Mouse (Mus musculus): ENCODE measurements around the gene Tenm2.

Gene Tenm2

DNA sequence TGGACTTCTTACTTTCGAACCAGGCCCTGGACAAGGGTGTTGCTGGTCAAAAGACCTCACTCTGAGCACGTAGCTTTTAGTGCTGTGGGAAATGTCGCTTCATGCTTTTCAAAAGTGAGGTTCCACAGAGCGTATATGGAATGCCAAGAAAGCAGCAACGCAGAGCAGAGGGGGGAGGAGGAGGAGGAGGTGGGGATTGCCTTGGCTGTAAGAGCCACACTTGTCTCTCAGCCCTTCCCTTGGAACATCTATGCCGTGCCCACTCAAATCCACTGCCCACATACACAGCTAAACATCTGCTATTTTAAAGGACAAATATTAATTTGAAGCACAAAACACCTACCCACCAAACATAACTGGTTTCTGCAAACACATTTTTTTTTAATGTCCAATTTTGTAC is 544.9 kb downstream of the Tenm2 start:
- no peak for DNase-seq

DNA sequence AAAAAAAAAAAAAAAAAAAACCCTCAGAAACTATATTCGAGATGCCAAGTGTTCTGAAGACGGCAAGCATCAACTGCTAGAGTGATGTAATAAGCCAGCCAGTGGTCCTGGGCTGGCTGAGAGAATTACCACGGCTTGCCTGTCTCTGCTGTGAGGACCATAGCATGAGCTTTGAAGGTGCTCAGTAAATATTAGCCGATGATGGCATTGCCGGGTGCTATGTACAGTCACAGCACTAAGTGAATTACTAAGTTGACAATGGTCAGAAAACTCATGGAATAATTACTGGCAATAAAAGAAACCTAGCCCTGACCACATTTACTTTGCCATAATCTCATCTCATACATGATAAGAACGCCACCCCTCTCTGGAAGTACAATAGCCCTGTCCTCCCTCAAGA is 549.5 kb downstream of the Tenm2 start:
- no peak for DNase-seq

DNA sequence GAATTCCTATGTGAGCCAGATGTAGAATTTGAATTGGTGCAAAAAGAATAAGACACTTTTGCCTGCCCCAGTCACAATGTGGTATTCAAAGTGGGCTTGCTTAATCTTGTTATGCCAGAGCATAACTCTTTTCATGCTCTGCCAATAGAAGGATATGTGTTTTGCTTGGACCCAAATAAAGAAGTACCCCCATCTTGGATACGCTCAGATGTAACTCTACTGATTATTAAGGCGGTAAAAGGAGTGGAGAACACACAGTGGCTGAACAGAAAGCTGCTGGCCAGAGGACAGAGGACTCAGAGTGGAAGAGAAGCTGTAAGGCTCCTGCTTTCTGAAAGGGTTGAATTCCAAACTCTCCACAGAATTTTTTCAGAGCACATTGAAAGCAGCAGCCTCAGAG is 556.4 kb downstream of the Tenm2 start:
- no peak for DNase-seq

DNA sequence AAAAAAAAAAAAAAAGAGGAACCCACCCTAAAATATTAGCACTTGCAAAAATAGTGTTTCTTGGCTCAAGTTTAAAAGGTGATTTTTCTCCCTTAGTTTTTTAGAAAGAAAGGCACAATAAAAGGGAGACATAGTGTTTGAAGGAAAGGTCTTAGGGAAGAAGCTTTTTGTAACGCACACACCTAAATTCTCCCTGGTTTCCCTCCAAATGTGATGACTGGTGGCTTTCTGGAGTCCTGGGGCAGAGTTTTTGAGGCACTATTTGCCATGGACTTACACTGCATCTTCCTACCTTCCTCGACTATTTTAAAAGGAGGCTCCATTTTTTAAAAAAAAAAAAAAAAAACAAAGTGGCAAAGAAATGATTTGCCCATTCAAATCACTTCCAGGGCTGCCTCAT is 557.2 kb downstream of the Tenm2 start:
- DNase-seq, result no peak

DNA sequence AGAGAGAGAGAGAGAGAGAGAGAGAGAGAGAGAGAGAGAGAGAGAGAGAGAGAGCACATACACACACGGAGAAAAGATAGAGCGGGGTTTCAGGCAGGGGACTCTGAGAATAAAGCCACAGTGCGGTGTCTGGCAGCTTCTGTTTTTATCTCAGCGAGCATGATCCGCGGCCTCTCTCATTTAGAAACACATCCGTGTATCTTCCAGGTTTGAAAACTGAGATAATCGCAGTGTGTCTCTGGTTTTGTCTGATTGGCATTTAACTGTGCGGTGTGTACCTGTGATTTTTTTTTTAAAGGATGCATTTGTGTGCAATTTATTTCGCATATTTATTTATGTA is 557.7 kb downstream of the Tenm2 start:
- no peak for DNase-seq

DNA sequence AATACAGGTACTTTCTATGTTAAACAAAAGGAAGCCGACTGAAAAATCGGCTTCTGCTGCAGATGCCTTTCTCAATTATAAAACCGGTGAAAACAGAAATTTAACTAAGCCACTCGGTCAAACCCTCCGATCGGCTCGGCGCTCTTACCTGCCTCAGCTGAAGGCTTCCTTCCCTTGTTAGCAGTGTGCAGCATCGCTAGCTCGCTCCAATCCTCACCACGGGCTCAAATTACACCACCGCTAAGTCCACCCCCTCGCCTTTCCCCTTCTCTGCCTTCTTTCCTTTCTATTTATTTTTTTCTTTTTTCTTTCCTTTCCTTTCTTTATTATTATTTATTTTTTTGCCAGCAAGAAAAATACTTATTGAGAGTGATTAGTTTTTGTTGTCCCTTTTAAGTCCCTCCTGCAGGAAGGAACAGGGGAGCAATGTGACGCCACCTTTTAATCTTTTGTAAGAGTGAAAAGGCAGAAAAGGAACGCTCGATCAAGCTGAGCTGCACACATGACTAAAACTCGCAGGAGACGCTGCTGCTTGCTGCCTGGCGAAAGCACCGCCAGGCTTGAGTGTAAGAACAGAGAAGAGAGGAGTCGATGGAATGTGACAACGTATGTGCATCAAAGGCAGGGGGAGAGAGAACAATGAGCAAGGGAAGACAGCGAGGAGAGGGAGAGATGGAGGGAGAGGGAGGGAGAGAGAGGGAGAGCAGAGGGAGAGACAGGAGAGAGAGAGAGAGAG is 558.3 kb downstream of the Tenm2 start:
- no peak for DNase-seq

DNA sequence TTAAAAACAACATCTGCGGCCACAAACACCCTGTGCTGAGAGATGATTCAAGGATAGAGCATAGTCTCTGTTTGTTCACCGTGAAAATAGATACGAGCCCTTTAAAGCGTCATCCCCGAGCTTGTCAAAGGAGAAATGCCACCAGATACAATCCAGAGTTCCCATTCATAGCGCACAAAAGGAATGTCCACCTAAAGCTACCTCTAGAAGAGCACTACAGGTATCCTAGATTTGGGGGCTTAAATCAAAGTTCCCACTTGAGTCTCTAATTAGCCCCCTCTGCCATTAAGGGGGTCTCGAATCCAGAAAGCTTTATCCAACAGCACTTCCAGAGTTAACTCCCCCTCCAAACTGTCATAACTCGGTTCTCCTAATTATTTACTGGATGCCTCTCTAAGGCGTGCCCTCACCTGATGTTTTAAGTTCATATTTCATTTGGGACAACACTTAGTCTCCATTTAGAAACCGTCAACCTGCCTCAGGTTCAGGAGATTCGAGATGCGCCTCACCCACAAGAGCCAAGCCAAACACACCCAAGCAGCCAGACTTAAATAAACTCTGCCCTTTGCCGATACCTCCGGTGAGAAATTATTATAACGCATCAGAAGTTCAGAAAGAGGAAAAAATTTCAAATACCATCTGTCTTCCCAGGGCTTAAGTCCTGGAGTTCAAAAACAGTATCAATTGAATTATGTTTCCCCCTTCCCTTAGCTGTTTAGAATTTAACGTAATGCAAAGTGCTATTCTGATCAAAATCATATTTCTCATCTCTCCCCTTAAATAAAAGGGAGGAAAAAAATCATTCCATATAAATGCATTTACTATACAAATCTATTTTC is 559.1 kb downstream of the Tenm2 start:
- no peak for DNase-seq

DNA sequence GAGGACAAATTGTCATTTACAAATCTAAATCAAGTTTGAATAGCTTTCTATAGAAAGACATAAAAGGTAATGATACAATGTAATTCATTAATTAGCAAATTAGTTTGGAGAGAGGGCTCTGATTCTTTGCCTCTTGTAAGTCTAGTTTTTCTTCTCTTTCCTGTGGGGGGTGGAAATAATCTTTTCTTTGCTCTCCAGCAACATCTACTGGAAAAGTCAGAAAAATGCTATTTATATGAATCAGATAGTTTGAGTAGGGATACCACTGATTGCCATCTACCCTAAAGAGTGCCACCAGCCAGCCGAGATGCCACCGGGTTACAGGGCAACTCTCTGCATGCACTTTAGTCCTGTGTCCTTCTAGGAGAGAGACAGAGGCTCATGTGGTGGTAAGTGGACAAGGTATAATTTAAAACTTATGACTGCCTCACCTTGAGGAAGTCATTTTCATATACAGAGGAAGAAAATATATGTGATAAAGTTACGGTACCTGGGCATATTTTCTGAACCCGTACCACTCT is 560.8 kb downstream of the Tenm2 start:
- DNase-seq, result no peak

DNA sequence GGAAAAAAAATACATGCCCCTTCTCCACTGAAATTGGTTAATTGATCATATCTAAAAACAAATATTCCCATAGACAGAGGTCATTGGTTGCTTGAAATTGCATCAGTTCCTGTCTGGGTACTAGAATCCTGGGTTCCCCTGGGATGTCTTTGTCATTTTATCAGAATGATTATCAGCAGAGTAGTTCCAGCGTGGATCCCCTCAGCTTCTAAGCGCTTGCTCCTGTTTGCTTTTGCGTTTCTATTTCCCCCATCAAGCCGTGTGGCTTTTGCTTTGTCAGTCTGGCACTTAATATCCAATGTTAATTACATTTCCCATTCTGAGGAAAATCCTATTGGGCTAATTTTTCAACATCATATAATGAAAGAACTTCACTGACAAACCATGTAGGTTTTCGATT is 561.6 kb downstream of the Tenm2 start:
- DNase-seq, result no peak

DNA sequence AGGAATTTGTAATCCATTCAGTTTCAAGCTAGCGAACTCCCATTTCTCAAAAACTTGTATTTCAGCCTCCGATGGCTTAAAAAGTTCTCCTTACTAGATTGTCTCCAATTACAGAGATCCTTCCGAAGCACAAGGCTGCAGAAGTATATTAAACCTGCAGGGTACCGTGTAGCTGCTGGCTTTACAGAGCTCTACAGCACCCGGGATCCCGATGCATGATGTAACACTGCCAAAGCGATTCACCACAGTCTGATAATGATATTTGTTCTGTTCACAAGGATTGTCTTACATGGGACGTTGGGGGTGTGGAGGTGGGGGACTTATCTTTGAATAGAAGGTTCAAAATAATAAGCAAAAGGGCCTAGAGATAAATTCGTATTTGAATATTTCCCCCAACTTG is 564.6 kb downstream of the Tenm2 start:
- no peak for DNase-seq

DNA sequence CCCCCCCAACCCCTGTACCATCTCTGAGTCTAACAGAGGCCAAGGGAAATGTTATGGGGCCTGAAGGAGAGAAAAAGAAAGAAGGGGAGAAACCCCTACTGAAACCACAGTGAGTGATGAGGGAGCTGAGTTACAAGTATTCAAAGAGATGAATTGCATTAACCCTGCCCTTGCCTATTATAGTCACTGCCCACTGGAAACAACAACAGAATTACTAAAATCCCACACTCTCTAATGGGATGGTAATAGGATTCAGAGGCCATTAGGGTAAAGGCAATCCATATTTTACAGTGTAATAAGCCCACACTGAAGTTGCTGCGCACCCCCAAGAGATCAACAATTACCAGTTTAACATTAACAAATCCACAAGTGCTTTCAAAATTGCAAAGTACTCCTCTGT is 571.7 kb downstream of the Tenm2 start:
- DNase-seq, result no peak

DNA sequence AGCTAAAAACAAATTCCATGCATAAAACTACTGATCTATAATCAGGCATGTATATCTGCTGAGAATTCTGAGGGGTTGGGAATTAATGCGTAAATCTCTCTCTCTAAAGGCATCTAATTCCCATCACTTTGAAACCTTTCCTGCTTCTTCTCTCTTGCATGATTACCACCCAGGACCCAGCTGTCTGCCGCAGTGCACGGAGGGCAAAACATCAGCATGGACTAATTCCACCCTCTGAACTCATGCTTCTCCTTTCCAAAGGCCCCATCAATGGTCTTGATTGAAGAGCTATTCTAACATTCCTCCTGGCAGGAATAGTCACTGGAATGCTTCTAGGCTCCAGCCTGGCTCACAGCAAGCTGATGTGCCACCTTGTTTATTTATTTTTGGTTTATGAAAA is 572.2 kb downstream of the Tenm2 start:
- DNase-seq, result no peak

DNA sequence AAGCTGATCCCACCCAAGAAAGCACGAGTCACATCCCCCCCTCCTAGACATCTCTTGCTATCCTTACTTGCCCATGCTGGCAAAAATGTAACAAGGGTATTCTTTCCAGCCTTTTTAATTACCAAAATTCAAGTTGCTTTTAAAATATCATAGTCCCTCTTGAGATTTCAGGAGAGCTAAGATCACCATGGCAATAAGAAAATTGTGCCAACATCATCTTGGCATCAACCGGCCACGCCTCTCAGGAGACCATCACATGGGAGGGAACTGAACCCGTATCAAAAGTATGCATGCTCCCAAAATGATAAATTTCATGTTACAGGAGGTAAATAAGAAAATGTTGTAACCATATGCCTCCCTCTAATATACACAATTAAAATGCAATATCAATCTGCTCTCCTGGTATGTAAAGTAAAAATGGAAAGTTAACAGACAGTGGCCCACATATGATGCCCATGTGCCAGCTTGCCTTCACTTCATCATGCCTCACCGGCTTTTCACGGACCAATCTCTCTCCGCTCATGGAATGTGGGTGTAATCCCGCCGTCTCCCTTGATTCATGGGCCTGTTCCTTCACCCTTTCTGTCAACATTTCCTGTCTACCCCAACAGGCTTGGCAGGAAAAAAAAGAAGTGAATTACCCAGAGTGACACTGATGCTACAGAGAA is 582.0 kb downstream of the Tenm2 start:
- no peak for DNase-seq

DNA sequence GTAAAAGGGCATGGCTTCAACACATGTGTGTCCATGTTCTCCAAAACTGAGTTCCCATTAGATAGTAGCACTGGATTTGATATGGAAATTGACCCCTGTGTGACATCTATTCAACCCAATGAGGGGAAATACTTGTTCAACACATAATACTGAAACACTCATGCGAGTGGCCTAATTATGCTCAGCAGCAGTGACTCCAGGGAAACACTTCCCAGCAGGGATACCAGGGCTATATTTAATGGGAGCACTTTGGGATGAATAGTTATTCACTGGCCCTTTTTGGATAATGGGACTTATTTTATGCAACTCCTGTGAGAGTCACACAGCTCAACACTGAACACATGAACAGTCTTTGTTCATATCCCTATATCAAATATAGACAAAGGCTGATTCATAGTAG is 588.6 kb downstream of the Tenm2 start:
- DNase-seq, result no peak

DNA sequence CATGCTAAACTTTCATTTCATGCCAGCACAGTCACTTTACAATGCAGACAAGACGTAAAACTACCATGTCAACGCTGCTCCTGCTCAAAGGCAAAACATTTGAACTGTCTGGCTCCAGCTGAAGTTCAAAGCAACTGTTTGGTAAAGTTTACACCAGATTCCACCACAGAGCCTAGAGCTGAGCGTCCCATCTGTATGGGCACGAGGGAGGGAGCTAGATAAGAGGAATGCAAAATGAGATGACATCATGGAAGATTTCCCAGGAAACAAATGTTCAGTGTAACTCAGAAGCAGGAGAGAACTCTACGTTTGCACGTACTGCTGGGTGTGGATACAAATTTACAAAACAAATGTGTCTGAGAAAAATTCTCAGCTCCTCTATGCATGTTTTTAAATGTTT is 600.7 kb downstream of the Tenm2 start:
- no peak for DNase-seq

DNA sequence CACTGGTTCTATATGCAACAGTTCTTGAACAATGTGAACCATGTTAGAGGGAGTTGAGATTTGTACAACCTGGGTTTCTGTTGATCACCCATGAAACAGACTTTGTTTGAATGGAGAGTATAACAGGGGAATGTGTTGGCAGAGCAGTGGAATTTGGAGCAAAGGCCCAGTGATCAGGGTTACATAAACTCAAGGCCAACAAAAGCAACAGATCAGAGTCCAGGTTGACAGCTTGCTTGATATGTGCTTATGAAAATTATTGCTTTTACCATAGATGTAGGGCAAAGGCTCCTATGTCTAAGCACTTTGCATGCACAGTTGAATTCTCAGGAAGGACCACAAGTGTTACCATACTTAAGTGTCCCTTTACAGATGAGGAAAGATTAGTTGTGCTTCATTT is 603.6 kb downstream of the Tenm2 start:
- no peak for DNase-seq

DNA sequence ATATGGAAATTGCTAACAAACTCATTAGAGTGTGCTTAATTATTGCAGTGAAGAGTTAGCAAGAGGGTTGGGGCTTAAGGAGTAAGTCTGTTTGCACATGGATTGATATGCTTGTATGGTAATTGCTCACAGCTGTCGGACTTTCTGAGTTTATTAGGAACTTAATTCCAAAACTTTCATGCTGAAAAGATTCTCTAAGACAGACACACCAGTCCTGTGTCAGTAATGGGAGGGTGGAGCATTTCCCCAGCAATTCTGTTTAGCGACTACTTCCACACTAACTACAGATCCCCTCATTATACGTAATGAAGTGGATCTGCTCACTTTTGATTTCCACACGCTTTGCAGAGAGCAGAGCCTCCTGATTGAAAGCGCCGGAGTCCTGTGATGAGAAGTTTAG is 622.0 kb downstream of the Tenm2 start:
- no peak for DNase-seq

DNA sequence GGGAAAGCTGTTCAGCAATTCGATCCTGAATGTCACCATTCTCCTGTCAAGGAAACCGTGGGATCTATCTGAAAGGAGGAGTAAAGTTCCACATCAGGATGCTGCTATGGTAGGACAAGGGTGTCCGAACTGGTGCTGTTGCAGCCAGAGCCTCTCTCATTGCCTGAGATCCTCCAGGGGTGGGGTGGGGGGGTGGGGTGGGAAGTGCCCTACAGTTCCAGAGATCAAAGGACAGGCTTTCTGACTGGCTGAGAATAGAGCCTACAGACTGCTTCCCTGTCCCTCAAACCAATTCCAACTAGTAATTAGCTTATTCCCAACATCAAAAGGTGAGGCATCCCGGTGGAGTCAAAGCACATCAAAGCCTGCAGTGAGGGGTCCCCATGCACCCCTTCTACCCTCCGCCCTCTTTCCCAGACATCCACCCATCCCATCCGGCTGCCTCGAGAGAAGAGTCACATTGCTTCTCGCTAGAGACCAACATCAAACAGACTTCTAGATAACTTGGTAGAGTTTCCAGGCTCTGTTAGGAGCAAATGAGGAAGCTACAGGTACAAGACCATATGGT is 630.9 kb downstream of the Tenm2 start:
- no peak for DNase-seq

DNA sequence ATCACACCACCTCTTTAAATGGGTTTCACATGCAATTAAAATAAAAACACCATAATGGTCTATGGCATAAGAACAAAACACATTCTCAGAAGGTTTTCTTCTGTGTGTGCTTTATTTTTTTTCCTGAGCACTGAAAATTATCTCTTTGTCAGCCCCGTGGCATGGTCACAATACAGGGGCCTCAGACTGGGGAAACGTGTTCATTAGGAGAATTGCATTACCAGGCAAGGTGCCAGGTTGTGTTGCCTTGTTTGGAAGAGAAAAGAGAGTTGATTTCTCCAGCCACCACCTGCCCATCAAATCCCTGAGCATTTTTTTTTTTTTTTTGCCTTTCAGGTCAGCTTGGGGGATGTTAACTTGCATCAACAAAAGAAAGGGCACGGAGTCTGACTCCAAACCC is 631.5 kb downstream of the Tenm2 start:
- no peak for DNase-seq

DNA sequence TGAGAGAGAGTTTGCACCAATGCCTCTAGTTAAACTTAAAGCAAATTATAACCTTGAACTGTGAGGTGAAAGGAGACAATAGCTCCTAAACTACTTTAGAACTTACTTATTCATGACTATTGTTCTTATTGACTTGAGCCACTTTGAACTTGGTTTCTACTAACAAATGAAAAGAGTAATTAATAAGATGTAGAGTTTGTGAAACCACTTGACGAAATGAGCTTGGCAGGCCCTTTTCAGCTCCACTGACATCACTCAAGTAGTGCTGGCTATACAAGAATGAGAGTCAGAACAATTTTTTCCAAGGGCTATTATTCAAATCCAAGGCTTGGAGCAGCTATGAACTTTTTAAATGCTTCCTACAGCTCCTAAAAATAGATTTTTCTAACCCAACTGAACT is 643.3 kb downstream of the Tenm2 start:
- DNase-seq, result no peak

DNA sequence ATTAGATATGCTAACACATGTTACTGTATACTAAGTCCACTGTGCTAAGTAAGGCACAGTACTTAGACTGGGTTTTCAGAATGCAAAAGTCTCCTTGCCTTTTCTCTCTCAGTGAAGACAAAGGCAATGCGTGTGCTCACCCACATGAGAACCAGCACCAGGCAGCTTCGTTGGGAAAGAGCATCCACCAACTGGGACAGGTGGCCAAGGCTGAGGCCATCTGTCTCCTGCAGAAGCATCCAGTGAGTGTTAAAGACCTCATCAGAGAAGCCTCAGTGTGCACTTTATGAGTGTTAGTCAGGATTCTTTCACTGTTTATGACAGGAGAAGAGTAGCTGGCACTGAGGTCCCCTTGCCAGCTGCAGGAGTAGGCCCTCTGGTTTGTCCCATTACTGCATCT is 669.6 kb downstream of the Tenm2 start:
- no peak for DNase-seq

DNA sequence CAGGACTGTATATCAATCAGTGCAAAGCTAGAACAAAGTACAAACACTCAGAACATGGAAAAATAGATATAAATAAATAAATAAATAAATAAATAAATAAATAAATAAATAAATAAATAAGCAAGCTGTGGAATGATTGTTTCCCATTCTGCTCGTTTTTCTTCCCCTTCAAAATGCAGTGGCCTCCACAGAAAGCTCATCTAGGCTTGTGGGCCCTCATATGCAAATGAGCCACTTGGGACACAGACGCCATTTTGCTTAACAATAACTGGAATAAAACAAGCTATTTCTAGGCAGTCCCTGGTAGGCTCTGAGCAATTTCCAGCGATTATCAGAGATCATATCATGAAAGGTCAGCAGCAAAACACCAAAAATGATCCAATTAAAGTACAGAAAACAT is 672.9 kb downstream of the Tenm2 start:
- DNase-seq, result no peak

DNA sequence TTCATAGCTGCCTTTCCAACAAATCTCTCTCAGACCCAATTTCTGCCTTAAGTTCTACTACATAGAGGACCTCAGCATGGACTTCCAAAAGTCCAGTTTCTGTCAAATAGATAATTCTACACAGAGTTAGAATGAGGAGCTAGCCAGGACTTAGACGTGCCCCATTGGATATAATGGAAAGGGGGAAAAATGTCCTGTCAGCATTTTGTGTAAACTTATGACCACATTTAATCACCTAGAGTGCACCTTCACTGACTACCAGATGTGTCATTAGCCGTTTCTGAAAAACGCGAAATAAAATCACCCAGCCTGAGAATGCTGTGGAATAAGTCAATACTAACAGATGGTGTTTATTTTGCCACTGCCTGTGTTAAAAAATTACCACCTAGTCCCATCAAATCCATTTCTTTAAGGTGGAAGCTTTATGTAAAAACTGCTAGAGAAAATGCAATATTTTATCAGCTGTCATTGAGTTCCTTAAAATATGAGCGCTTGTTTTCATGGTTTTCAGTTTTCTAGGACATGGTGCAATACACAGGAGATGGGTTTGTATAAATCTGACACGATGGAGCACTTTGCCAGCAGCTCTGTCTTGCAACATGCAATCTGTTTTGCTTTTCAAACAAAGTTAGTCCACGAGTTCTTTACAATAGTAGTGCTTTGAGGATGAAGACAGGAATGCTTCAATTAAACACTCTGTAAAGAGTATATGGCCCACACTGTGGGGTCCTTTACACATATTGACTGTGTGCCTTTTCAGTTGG is 674.8 kb downstream of the Tenm2 start:
- DNase-seq, result no peak
